Mouse (Mus musculus) right cerebral cortex, postnatal 25 days (tissue): ENCODE measurements around the gene Mgat4b.
"Not testable (repeated sequence)": the region's sequence is repeated elsewhere in the genome, so short reads cannot be mapped to it uniquely, and the experiment has no call there.

ENCODE experiments used
- DNase-seq: peaks from one replicate; pipeline ENCODE4 v3.0.0; 2022

Mgat4b gene

GRCm38 (mm10) chr11:50210505-50211151 lies at the start of gene Mgat4b, which contains the start of gene Sqstm1:
TSS of gene Mgat4b (plus strand) at chr11:50210890.
TSS of gene Sqstm1 (minus strand) at chr11:50210827.
- DNase-seq = peak; percentile 85

GRCm38 (mm10) chr11:50161578-50162304 lies 48.9 kb upstream of the Mgat4b start:
- DNase-seq = no peak

DNA sequence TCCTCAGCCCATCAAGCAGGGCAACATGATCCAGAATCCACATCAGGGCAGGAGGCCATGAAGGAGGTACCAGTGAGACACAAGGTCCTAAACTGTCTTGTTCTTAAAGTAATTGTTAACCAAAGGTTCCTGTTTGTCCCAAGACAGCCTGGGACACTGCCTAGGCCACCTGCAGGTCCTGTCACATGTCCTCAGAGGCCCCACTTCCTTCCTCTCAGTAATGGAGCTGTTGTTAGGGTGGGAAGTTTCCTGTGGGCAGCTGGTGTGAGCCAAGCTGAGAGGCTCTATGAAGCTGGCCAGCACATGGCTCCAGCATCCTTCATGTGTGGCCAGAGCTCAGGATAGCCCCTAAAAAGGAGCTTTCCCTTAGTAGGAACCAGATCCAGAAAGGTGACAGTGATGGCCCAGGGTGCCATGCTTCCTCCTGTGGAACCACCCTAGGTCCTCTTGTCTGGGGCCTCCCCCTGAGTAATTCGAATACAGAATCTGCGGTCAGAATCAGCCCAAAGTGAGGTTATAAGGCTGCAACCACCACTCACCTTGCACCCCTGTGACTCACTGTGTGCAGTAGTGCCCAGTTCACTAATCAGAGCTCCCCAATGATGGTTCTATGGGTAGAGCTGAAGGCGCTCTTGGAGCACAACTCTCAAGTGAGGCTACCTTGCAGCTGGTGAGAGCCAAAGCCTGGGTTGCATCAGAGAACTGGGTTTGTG lies 48.2 kb upstream of the Mgat4b start:
- no peak for DNase-seq

DNA sequence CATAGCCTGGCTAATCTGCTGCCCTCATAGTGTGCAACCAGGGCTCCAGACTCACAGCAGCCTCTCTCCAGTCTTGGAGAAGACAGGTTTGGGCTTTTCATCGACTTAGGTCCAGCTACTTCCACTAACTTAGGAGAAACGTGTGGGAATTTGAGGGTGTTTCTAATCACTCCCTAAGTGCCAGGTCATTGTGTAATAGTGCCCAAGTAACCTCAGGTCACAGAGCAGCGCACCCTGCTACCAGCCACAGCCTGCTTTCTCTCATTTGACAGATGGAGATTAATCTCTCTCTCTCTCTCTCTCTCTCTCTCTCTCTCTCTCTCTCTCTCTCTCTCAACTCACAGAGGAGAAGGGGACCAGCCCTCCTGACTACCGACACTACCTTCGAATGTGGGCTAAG lies 42.3 kb upstream of the Mgat4b start:
- no peak for DNase-seq

DNA sequence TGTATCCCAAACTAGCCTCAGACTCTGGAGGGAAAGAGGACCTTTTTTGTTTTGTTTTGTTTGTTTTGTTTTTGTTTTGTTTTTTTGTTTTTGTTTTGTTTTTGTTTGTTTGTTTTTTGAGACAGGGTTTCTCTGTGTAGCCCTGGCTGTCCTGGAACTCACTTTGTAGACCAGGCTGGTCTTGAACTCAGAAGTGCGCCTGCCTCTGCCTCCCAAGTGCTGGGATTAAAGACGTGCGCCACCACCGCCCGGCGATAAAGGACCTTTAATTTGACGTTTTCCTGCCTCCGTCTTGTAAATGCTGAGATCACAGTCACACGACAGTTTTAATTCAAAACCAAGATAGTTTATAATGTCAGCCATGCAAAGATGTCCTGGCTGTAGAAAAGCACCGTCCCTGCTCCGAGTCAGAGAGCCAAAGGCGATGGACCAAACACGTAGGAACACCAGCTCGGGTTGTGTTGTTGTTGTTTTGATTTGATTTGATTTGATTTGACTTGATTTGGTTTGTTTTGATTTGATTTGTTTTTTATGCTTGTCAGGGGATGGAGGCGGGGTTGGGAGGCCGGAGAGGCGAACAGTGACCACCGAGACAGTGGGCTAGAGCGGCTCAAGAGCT lies 36.5 kb upstream of the Mgat4b start, which contains the start of gene Mrnip:
Mrnip (plus strand) TSS at position 334 of the 619 bp plus-strand sequence.
- DNase-seq = not testable (repeated sequence)

- DNase-seq = peak; percentile 96
These were observed 35.9 kb upstream of the Mgat4b start for GRCm38 (mm10) chr11:50174730-50175187.

DNA sequence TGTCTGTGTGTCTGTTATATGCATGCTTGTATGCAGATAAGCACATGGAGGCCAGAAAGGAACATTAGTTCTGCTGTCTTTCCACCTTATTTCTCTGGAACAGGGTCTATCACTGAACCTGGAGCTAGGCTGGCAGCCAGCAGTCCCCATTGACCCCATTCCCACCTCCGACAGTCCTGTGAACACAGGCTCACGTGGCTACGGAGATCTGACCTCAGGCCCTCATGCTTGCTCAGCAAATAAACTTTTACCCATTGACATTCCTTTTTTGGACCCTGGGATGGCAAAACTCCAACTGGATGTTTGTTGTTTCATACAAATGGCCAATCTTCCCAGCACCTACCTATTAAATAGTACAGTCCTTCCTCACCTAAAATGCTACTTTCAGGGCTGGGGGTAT lies 34.3 kb upstream of the Mgat4b start:
- no peak for DNase-seq

- DNase-seq = peak; percentile 32
These were observed 33.6 kb upstream of the Mgat4b start for GRCm38 (mm10) chr11:50177111-50177510.

DNA sequence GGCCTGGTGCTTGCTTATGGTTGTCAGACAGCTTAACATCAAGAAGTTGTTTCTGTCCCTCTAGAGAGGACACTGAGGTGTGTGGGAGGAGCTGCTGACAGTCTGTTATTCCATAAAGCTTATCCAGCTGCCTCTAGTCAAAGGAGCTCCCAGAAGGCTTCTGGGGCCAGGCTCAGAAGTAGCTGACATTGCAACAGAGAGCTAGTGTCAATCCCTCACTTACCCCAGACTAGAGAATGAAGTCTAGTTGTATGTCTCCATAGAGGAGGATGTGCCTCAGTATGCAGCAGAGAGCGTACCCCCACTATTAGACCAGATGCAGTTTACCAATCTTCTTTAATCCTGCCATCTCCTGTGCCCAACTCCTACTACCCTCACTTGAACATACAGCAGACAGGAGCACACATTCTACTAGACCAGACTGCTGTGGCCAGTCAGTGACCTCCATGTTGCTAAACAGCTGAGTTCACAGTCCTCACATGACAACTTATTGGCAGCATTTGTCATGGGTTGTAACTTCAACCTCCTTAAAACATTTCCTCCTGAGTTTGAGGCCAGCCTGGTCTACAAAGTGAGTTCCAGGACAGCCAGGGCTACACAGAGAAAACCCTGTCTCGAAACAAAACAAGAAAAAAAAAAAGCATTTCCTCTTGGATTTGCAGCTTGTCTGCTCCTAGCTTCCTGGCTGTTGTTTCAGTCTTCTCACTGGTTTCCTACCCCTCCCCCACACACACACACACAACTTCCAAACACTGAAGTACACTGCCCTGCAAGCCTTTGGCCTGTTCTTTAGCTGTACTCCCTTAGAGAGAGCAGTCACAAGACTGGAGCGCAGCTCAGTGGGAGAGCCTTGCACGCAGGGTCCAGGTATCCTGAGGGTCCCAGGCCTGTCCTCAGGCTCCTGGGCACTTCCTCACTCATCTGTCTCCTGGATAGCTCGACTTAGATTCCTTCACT lies 31.9 kb upstream of the Mgat4b start:
- DNase-seq = no peak

DNA sequence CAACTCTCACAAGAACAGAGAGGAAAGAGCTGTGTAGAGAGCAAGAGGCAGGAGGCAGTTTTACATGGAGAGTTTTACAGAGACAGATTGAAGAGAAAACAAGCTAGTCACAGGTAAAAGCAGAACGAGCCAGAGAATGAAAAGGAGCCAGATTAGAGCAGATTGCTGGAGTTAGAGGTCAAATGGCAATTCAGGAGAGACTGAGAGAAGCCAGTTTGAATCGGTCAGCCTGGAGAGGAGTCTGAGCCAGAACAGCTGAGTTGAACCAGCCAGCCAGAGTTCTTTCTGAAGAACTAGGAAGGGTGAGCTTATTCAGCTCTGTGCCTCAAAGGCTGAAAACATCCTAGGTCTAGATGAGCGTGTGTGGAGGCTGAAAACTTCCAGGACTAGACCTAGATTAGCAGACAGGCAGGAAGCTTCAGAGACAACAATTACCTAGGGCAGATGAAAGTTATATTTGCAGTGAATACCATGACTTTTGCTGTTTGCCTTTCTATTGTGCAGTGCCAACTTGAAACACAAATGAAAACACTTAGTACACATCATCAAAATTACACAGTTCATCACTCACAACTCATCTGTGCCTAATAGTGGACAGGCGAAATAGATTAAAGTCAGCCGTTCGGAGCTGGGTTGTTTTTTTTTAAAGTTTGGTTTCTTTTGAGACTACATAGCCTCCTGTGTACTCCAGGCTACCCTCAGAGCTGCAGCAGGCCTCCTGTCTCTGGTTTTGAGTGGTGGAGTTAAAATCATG lies 30.0 kb upstream of the Mgat4b start:
- DNase-seq = no peak

GRCm38 (mm10) chr11:50182702-50183101 lies 28.0 kb upstream of the Mgat4b start:
- DNase-seq = no peak

DNA sequence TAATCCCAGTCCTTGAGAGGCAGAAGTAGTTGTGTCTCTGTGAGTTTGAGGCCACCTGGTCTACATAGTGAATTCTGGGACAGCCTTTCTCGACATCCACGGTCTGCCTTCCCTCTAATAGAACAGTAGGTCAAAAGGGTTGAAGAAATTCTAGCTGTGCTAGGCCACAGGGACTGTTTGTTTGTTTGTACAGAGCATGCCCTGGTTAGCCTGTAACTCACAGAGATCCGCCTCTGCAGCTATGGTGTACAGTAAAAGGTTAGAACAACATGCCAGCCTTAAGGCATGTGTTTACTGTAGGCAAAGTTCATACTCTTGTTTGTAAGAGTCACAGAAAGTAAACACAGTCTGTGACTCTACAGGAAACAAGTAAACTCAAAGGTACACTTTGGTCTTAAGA lies 25.9 kb upstream of the Mgat4b start:
- DNase-seq = no peak

- DNase-seq = no peak
These were observed 22.0 kb upstream of the Mgat4b start for GRCm38 (mm10) chr11:50188682-50189081.

- DNase-seq = no peak
These were observed 20.3 kb upstream of the Mgat4b start for GRCm38 (mm10) chr11:50190362-50190761.

GRCm38 (mm10) chr11:50192278-50192677 lies 18.4 kb upstream of the Mgat4b start:
- DNase-seq = no peak

- DNase-seq = no peak
These were observed 16.6 kb upstream of the Mgat4b start for GRCm38 (mm10) chr11:50194070-50194469.

GRCm38 (mm10) chr11:50194793-50195192 lies 15.9 kb upstream of the Mgat4b start:
- no peak for DNase-seq

DNA sequence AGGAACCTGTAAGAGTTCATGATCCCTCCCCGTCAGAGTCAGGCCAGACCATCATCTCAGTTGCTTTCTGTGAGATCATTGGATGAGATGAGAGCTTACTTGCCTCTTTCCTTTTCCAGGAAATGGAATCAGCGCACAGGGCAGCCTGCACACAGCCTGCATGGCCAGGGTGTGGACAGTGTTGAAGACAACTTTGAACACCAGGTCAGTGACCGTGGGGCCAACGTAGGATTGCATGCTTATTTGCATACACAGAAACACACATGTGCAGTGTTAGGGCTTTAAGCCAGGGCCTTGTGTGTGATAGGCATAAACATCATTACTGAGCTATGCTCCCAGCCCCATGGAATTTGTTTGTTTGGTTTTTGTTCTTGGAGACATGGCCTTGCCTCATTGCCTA lies 13.2 kb upstream of the Mgat4b start:
- DNase-seq = no peak

- DNase-seq = no peak
These were observed 12.4 kb upstream of the Mgat4b start for GRCm38 (mm10) chr11:50198219-50198846.

- no peak for DNase-seq
These were observed 11.8 kb upstream of the Mgat4b start for GRCm38 (mm10) chr11:50198916-50199315.

DNA sequence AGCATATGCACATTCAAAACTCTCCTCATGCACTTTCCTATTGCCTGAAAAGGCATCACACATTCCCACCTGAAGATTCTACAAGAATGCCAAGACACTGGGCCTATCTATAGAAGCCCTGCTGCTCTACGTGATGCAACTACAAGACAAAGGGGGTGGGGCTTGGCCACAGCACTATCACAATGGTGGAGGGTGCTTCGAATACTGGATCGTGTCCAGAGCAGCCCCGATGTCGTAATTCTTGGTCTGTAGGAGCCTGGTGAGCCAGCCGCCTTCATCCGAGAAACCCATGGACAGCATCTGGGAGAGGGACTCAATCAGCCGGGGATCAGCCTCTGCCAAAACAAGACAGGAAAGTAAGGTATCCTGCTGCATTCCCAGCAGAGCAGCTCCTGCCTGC lies 10.1 kb upstream of the Mgat4b start:
- no peak for DNase-seq
